Mouse (Mus musculus): ENCODE results near the gene Dnajb6.

DNA sequence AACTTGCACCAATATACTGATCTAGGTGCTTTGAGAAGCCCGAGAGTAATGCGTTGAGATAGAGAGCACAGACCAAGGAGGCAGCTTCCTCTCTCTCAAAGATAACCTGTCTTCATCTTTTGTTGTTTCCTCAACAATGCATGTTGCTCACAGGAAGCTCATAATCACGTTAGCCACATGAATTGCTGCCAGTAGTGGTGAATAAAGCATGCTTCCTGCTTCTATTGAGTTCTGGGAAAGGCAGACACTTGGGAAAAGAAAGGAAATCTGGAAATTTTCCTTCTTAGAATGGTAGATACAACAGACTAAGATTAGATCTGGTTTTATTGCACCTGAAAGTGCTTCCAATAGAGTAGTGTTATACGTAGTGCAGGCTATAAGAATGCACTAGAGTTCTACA lies 129.5 kb downstream of the Dnajb6 start:
- no peak for TF ChIP-seq TAL1 (conservative IDR thresholded peaks at IDR 0.05; ENCODE audit: low read depth, low read length)
- no peak for TF ChIP-seq CTCF (IDR thresholded peaks at IDR 0.05; ENCODE audit: low read depth, low read length)
- no peak for TF ChIP-seq GATA1 (IDR thresholded peaks at IDR 0.05; ENCODE audit: borderline replicate concordance, low read length)
